ENCODE assay signal across 23 mouse cellular contexts in genomic region chr12:12803602-12804001, GRCm38 (mm10).
A peak's percentile ranks its signal among the peaks of the same experiment; 100 is the strongest.
DNase-seq lines count a peak whose midpoint lies in the region; ATAC-seq and TF ChIP-seq lines count a peak whose summit lies in the region.
"Had no signal": no experiment of that assay in that cellular context is flagged by ENCODE, and none has a peak within 500 bp of the region (broad histone marks: within the 10 kb centered on the region; RNA-seq: fewer than 3 reads in every experiment).

No protein-coding gene starts in this region.

- no peak overlapping the region for H3K4me3 ChIP-seq in forebrain, embryonic 14.5 days (ENCODE audit: low read depth, low read length)
- no peak overlapping the region for H3K4me3 ChIP-seq in forebrain, embryonic 16.5 days (replicated peaks; ENCODE audit: low read length)
- H3K4me3 ChIP-seq in midbrain, embryonic 10.5 days = no peak overlapping the region
- H3K4me3 ChIP-seq in midbrain, embryonic 16.5 days (ENCODE audit: low read depth, low read length) = no peak overlapping the region
- H3K4me3 ChIP-seq: embryonic facial prominence, embryonic 12.5 days; heart, adult 2 months; heart, embryonic 15.5 days had no signal

- H3K4me1 ChIP-seq in forebrain, embryonic 14.5 days (ENCODE audit: control insufficient read depth, insufficient read depth, low read length) = 0 out of 2 replicates have a peak, but pooled peaks cover 5% of the 10 kb centered on the region
- no peaks in the 10 kb centered on the region for H3K4me1 ChIP-seq in forebrain, embryonic 16.5 days (replicated peaks; ENCODE audit: control insufficient read depth, insufficient read depth, low read length)
- H3K4me1 ChIP-seq in midbrain, embryonic 10.5 days = peaks cover 44% of the 10 kb centered on the region
- H3K4me1 ChIP-seq in midbrain, embryonic 16.5 days (ENCODE audit: control insufficient read depth, insufficient read depth, low read length) = peaks cover 4% of the 10 kb centered on the region
- H3K4me1 ChIP-seq: embryonic facial prominence, embryonic 12.5 days; heart, embryonic 15.5 days had no signal

- H3K27me3 ChIP-seq in forebrain, embryonic 14.5 days (replicated peaks; ENCODE audit: control insufficient read depth, insufficient read depth, low read length) = no peaks in the 10 kb centered on the region
- no peaks in the 10 kb centered on the region for H3K27me3 ChIP-seq in forebrain, embryonic 16.5 days (replicated peaks; ENCODE audit: control insufficient read depth, insufficient read depth, low read length)
- H3K27me3 ChIP-seq in midbrain, embryonic 10.5 days (ENCODE audit: low read depth, poor library complexity, severe bottlenecking) = peaks cover 55% of the 10 kb centered on the region
- no peaks in the 10 kb centered on the region for H3K27me3 ChIP-seq in midbrain, embryonic 16.5 days (ENCODE audit: control insufficient read depth, insufficient read depth, low read depth, low read length)
- H3K27me3 ChIP-seq: embryonic facial prominence, embryonic 12.5 days; heart, embryonic 15.5 days; Patski had no signal

- H3K9me3 ChIP-seq in forebrain, embryonic 14.5 days (replicated peaks; ENCODE audit: control insufficient read depth, low read length) = no peaks in the 10 kb centered on the region
- H3K9me3 ChIP-seq in forebrain, embryonic 16.5 days (ENCODE audit: control insufficient read depth, low read length) = no peaks in the 10 kb centered on the region
- H3K9me3 ChIP-seq in midbrain, embryonic 10.5 days (replicated peaks) = peaks cover 5% of the 10 kb centered on the region; the same call in 1 of the 2 replicates
- H3K9me3 ChIP-seq in midbrain, embryonic 16.5 days (replicated peaks; ENCODE audit: control insufficient read depth, low read length, poor library complexity, severe bottlenecking) = no peaks in the 10 kb centered on the region
- H3K9me3 ChIP-seq: embryonic facial prominence, embryonic 12.5 days; heart, embryonic 15.5 days had no signal

- H3K36me3 ChIP-seq in forebrain, embryonic 14.5 days (ENCODE audit: control insufficient read depth, insufficient read depth, low read length) = no peaks in the 10 kb centered on the region
- no peaks in the 10 kb centered on the region for H3K36me3 ChIP-seq in forebrain, embryonic 16.5 days (ENCODE audit: control insufficient read depth, insufficient read depth)
- no peaks in the 10 kb centered on the region for H3K36me3 ChIP-seq in midbrain, embryonic 10.5 days
- H3K36me3 ChIP-seq in midbrain, embryonic 16.5 days (ENCODE audit: control insufficient read depth, insufficient read depth, low read length) = no peaks in the 10 kb centered on the region
- H3K36me3 ChIP-seq: embryonic facial prominence, embryonic 12.5 days; heart, embryonic 15.5 days had no signal

- no peak for TF ChIP-seq CTCF in brain, embryonic 14.5 days (IDR thresholded peaks at IDR 0.05; ENCODE audit: borderline replicate concordance, extremely low read depth, insufficient read depth, insufficient read length)

- H3K27ac ChIP-seq in forebrain, embryonic 14.5 days (ENCODE audit: low read depth, low read length) = no peak overlapping the region
- no peak overlapping the region for H3K27ac ChIP-seq in forebrain, embryonic 16.5 days (ENCODE audit: low read length)
- H3K27ac ChIP-seq in midbrain, embryonic 10.5 days (replicated peaks) = peak overlapping the region; percentile 73
- H3K27ac ChIP-seq in midbrain, embryonic 16.5 days (ENCODE audit: low read length) = no peak overlapping the region
- H3K27ac ChIP-seq: embryonic facial prominence, embryonic 12.5 days; heart, adult 2 months; heart, embryonic 15.5 days had no signal

- peak; percentile 18; the same call in 1 of the 2 replicates for ATAC-seq in forebrain, embryonic 14.5 days
- no peak for ATAC-seq in forebrain, embryonic 16.5 days
- ATAC-seq in midbrain, embryonic 16.5 days = no peak
- ATAC-seq: forebrain, postnatal 0 days; hindbrain, embryonic 16.5 days; inflammation-experienced regulatory T-cells, adult 6 months; intestine, postnatal 0 days; Patski had no signal

- no peak for DNase-seq in forebrain, embryonic 14.5 days (ENCODE audit: low spot score)
- DNase-seq in midbrain, embryonic 10.5 days (ENCODE audit: low spot score) = no peak
- DNase-seq in ES-CJ7 (ENCODE audit: low read depth, low spot score) = peak; percentile 96
- DNase-seq in brain, embryonic 14.5 days (ENCODE audit: low read depth) = peak; percentile 30
- DNase-seq in c-Kit-positive CD71-positive TER-119-positive erythroid progenitor cells, embryonic 14.5 days (ENCODE audit: low spot score) = no peak
- DNase-seq: adrenal gland, adult 8-10 months; adrenal gland, postnatal 36 days; cerebellum, adult 18-20 months; cerebellum, postnatal 10 days; forebrain, postnatal 0 days; gastrocnemius, postnatal 14 days; heart, adult 2 months; heart, postnatal 14 days; kidney, adult 9 months had no signal

- TF ChIP-seq POLR2A in brain, embryonic 14.5 days (IDR thresholded peaks at IDR 0.05; ENCODE audit: borderline replicate concordance, extremely low read depth, insufficient read depth, insufficient read length, poor library complexity, severe bottlenecking) = no peak

- H3K9ac ChIP-seq in forebrain, embryonic 14.5 days (ENCODE audit: low read length) = no peak overlapping the region
- no peak overlapping the region for H3K9ac ChIP-seq in forebrain, embryonic 16.5 days (replicated peaks; ENCODE audit: low read depth, low read length)
- no peak overlapping the region for H3K9ac ChIP-seq in midbrain, embryonic 16.5 days (ENCODE audit: low read depth, low read length)
- H3K9ac ChIP-seq: embryonic facial prominence, embryonic 12.5 days; forebrain, postnatal 0 days; heart, embryonic 15.5 days had no signal

- H3K4me2 ChIP-seq in forebrain, embryonic 14.5 days (ENCODE audit: low read length) = no peak overlapping the region
- H3K4me2 ChIP-seq in forebrain, embryonic 16.5 days (ENCODE audit: low read length) = no peak overlapping the region
- no peak overlapping the region for H3K4me2 ChIP-seq in midbrain, embryonic 16.5 days (ENCODE audit: low read length)
- H3K4me2 ChIP-seq: embryonic facial prominence, embryonic 12.5 days; heart, embryonic 11.5 days; heart, embryonic 15.5 days had no signal

- 61% methylated on average over 2 of the region's 2 CpGs for WGBS in forebrain, embryonic 14.5 days
- 49% methylated on average over 2 of the region's 2 CpGs for WGBS in forebrain, embryonic 16.5 days
- 63% methylated on average over 2 of the region's 2 CpGs for WGBS in midbrain, embryonic 10.5 days
- 50% methylated on average over 2 of the region's 2 CpGs for WGBS in midbrain, embryonic 16.5 days

Comparison
In these comparisons a context has a peak if more than half of its experiments do, and no peak if none do; other contexts are left out.
1. DNase-seq: peak in ES-CJ7 (single experiment) and brain, embryonic 14.5 days (single experiment); none in forebrain, embryonic 14.5 days (single experiment), midbrain, embryonic 10.5 days (single experiment) and c-Kit-positive CD71-positive TER-119-positive erythroid progenitor cells, embryonic 14.5 days (single experiment).